Mouse (Mus musculus): ENCODE results near the gene Frmpd3. TPM values are rescaled to one million over a fixed set of nuclear protein-coding genes. Genes with fewer than 3 reads are reported as not detected.
"Not testable (repeated sequence)": the region's sequence is repeated elsewhere in the genome, so short reads cannot be mapped to it uniquely, and the experiment has no call there.

The Frmpd3 gene
- polyA plus RNA-seq (2012; rRNA removed) = 0.92 and 1.3 TPM in 2 replicates

DNA sequence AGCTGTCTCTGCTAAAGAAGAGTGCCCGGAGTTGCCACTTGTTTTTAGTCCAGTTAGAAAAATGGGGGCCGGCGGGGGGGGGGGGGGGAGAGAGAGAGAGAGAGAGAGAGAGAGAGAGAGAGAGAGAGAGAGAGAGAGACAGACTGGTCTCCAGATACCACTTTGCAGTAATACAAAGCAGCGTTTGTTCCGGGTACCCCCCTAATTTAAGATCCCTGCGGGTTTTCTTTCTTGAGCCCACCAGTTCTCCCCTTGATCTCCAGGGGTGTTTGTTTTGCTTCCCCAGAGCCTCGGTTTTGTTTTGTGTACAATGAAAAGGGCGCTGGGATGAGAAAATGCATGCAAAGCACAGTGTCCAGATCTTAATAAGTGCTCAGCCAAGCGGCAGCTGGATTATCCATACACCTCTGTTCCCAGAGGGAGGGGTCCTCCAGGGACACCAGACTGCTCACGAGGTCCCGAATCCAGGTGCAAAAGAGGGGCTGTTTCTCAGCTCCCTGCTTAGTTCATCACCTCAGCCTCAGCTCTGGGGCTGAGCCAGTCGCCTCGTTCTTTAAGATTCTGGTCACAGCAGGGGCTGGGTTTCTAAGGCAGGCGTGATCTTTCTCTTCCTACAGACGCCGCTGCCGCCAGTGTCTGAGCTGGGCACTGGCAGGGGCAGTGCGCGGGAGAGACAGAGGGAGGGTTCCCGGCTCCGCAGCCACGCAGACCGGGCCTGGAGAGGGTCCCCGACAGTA is at the start of gene Frmpd3:
Gene Frmpd3, plus strand, starts transcription at position 608 of the 737 bp plus-strand sequence.
- H3K27ac ChIP-seq (ENCODE audit: insufficient read depth, low read depth, low read length) = no peak within 1 kb of the TSS
- no peaks in the 10 kb centered on the region for H3K36me3 ChIP-seq (ENCODE audit: control insufficient read depth, insufficient read depth, low read length)
- no peak for TF ChIP-seq CTCF (conservative IDR thresholded peaks at IDR 0.05; ENCODE audit: insufficient read depth, insufficient read length, low read depth, low read length)
- no peak for TF ChIP-seq POLR2A (IDR thresholded peaks at IDR 0.05; ENCODE audit: low read depth, low read length)
- 3% methylated on average over 24 of the region's 24 CpGs for WGBS
- H3K4me3 ChIP-seq (ENCODE audit: insufficient read depth, low read depth, low read length) = peak within 1 kb of the TSS; percentile 41
- no peaks in the 10 kb centered on the region for H3K4me1 ChIP-seq (ENCODE audit: control insufficient read depth, insufficient read depth, low read length)
- no peak for DNase-seq
- H3K27me3 ChIP-seq (replicated peaks; ENCODE audit: control insufficient read depth, insufficient read depth, low read length) = no peaks in the 10 kb centered on the region; the same call in 1 of the 2 replicates

DNA sequence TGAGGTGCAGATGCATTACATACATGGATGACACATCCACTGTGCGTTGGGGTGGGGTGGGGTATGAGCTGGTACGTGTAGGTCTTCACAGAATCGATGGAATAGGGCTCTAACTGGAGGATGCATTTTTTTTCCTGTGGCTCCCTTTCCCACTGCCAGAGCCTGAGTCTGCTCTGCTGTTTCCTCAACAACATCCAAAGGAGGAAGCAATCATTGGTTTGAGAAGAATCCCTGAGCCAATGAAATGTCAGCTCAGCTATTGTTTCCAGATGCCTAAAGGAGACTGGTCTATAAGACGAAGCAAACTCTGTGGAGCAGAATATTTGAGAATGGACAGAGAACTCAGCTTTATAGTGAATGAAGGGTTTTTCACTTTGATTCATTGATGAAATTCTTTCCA is 38.3 kb upstream of the Frmpd3 start:
- no peak overlapping the region for H3K27ac ChIP-seq (ENCODE audit: insufficient read depth, low read depth, low read length)
- H3K4me3 ChIP-seq (ENCODE audit: insufficient read depth, low read depth, low read length) = no peak overlapping the region
- 69% methylated on average over 4 of the region's 4 CpGs for WGBS
- H3K36me3 ChIP-seq (ENCODE audit: control insufficient read depth, insufficient read depth, low read length) = no peaks in the 10 kb centered on the region
- no peaks in the 10 kb centered on the region for H3K27me3 ChIP-seq (replicated peaks; ENCODE audit: control insufficient read depth, insufficient read depth, low read length)
- no peak for TF ChIP-seq CTCF (conservative IDR thresholded peaks at IDR 0.05; ENCODE audit: insufficient read depth, insufficient read length, low read depth, low read length)
- no peak for TF ChIP-seq POLR2A (IDR thresholded peaks at IDR 0.05; ENCODE audit: low read depth, low read length)
- no peaks in the 10 kb centered on the region for H3K4me1 ChIP-seq (ENCODE audit: control insufficient read depth, insufficient read depth, low read length)
- DNase-seq = no peak

DNA sequence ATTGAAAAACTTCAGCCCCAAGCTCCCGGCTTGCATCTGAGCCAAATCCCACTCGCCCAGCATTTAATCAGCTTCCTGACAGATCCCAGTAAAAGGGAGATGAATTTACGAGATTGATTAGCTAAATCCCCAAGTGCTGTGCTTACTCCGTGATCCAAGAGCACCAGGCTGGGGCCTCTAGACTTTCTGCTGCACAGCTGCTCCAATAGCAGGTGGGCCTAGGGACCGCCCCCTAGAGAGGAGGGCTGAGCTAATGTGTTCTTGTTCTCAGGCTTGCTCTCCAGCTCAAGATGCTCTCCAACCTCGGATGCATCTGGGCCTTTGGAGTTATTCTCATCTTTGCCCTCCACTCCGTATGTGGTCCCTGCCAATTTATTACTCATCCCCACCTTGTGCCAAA is 36.4 kb upstream of the Frmpd3 start:
- WGBS = 47% methylated on average over 7 of the region's 7 CpGs
- Histone ChIP-seq H3K27me3 (replicated peaks; ENCODE audit: control insufficient read depth, insufficient read depth, low read length) (no peaks in the 10 kb centered on the region), H3K4me3 (ENCODE audit: insufficient read depth, low read depth, low read length) (no peak overlapping the region), H3K36me3 (ENCODE audit: control insufficient read depth, insufficient read depth, low read length) (no peaks in the 10 kb centered on the region), H3K4me1 (ENCODE audit: control insufficient read depth, insufficient read depth, low read length) (no peaks in the 10 kb centered on the region), H3K27ac (ENCODE audit: insufficient read depth, low read depth, low read length) (no peak overlapping the region)
- DNase-seq = no peak
- TF ChIP-seq POLR2A (IDR thresholded peaks at IDR 0.05; ENCODE audit: low read depth, low read length) (no peak), CTCF (conservative IDR thresholded peaks at IDR 0.05; ENCODE audit: insufficient read depth, insufficient read length, low read depth, low read length) (no peak)

DNA sequence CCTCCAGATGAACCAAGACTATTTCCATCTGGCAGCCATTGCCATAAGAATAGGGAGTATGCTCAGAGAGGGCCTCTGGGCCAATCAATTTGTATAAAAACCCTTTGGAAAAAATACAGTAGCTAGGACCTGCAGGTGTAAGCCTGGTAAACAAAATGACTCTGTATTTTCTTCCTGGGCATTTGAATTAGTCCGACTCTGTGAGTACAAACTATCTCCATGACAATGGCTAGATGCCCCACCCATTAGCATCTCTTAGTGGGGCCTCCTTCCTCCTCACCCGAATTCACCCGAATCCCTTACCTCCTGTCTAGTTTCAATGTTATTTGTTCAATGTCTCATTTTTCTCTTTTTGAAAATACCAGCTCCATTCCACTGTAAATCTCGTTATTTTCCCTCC is 24.1 kb upstream of the Frmpd3 start:
- DNase-seq = no peak
- Histone ChIP-seq H3K27ac (ENCODE audit: insufficient read depth, low read depth, low read length) (no peak overlapping the region), H3K36me3 (ENCODE audit: control insufficient read depth, insufficient read depth, low read length) (no peaks in the 10 kb centered on the region), H3K4me1 (ENCODE audit: control insufficient read depth, insufficient read depth, low read length) (peaks cover 7% of the 10 kb centered on the region; the same call in 1 of the 2 replicates), H3K27me3 (replicated peaks; ENCODE audit: control insufficient read depth, insufficient read depth, low read length) (no peaks in the 10 kb centered on the region), H3K4me3 (ENCODE audit: insufficient read depth, low read depth, low read length) (no peak overlapping the region)
- no peak for TF ChIP-seq POLR2A (IDR thresholded peaks at IDR 0.05; ENCODE audit: low read depth, low read length)
- TF ChIP-seq CTCF (conservative IDR thresholded peaks at IDR 0.05; ENCODE audit: insufficient read depth, insufficient read length, low read depth, low read length) = no peak
- WGBS = 74% methylated on average over 4 of the region's 4 CpGs

DNA sequence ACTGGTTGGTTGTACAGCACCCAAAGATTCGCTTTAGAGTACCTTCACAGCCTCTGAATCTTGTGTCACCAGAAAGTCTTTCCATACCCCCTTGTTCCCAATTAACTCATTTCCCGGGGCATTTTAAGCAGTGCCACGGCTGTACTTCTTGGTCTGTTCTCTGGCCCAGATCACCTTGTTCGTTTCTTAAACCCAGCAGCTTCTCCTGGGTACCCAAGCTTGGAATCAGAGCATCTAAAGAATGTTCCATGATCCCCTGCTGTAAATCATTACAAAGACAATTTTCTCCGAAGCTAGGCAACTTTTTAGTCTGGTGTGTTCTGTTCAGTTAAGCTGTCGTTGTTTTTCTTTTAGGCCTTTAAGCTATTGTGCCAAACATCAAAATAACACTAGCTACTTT is 22.9 kb upstream of the Frmpd3 start:
- 35% methylated on average over 6 of the region's 6 CpGs for WGBS
- Histone ChIP-seq H3K4me1 (ENCODE audit: control insufficient read depth, insufficient read depth, low read length) (peaks cover 7% of the 10 kb centered on the region; the same call in 1 of the 2 replicates), H3K27me3 (replicated peaks; ENCODE audit: control insufficient read depth, insufficient read depth, low read length) (no peaks in the 10 kb centered on the region), H3K27ac (ENCODE audit: insufficient read depth, low read depth, low read length) (peak overlapping the region; percentile 31; the same call in 1 of the 2 replicates), H3K4me3 (ENCODE audit: insufficient read depth, low read depth, low read length) (no peak overlapping the region), H3K36me3 (ENCODE audit: control insufficient read depth, insufficient read depth, low read length) (no peaks in the 10 kb centered on the region)
- DNase-seq = peak; percentile 70
- no peak for TF ChIP-seq CTCF (conservative IDR thresholded peaks at IDR 0.05; ENCODE audit: insufficient read depth, insufficient read length, low read depth, low read length)
- no peak for TF ChIP-seq POLR2A (IDR thresholded peaks at IDR 0.05; ENCODE audit: low read depth, low read length)

DNA sequence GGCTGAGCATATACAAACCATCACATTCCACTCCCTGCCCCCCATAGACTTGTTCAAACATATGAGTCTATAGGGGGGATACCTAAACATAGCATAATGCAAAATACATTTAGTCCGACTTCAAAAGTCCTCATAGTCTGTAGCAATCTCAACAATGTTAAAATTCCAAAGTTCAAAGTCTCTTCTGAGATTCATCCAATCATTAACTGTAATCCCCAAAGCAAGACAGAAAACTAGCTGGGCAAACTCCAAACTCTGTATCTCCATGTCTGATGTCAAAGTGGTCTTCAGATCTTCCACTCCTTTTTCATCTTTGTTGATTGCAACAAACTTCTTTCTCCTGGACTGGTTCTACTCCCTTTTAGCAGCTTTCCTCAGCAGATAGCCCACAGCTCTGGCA is 21.4 kb upstream of the Frmpd3 start:
- WGBS = 56% methylated on average over 1 of the region's 1 CpGs

DNA sequence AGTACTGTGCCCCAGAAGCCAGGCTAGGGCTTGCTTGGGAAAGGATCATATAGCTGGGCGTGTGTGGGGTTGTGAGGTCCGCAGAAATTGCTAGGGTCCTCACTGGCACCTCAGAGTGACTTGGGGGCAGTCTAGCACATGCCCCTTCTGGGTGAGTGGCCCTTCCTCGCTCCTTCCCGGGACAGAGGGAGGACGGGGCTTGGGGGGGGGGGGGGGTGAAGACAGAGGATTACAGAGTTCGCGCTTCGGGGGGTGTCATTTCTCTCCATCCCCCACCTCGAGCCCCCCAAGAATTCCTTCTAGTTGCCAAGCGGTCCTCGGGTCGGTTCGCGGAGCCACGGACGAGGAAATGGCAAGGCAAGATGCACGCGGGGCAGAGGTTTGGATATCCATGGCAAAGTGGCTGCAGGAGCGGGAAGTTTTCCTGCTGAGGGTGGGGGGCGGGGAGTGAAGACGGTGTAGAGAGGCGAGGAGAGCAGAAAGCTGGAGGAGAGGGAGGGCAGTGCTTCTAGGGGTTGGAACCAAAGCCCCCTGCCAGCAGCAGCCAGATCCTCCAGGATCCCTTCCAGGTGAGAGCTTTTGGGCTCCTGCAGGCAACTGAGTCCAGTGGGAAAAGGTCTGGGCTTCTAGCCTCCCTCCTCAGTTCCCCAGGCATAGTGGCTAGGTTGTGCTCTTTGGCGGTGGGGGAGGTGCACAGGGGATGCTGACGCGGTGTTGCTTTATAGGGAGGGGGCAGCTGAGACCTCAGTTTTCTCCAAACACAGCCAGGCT is 515 bp downstream of the Frmpd3 start:
- Histone ChIP-seq H3K27me3 (replicated peaks; ENCODE audit: control insufficient read depth, insufficient read depth, low read length) (no peaks in the 10 kb centered on the region; the same call in 1 of the 2 replicates), H3K4me3 (ENCODE audit: insufficient read depth, low read depth, low read length) (peak overlapping the region; percentile 41), H3K27ac (ENCODE audit: insufficient read depth, low read depth, low read length) (no peak overlapping the region), H3K4me1 (ENCODE audit: control insufficient read depth, insufficient read depth, low read length) (no peaks in the 10 kb centered on the region), H3K36me3 (ENCODE audit: control insufficient read depth, insufficient read depth, low read length) (no peaks in the 10 kb centered on the region)
- TF ChIP-seq POLR2A (IDR thresholded peaks at IDR 0.05; ENCODE audit: low read depth, low read length) = no peak
- no peak for TF ChIP-seq CTCF (conservative IDR thresholded peaks at IDR 0.05; ENCODE audit: insufficient read depth, insufficient read length, low read depth, low read length)
- no peak for DNase-seq
- 2% methylated on average over 22 of the region's 25 CpGs for WGBS

More for the DNA sequence above, 21.4 kb upstream of the Frmpd3 start:
- not testable (repeated sequence) for H3K4me3 ChIP-seq (ENCODE audit: insufficient read depth, low read depth, low read length); H3K27me3 ChIP-seq (replicated peaks; ENCODE audit: control insufficient read depth, insufficient read depth, low read length); H3K36me3 ChIP-seq (ENCODE audit: control insufficient read depth, insufficient read depth, low read length); H3K4me1 ChIP-seq (ENCODE audit: control insufficient read depth, insufficient read depth, low read length)
- peak overlapping the region; percentile 93 for H3K27ac ChIP-seq (ENCODE audit: insufficient read depth, low read depth, low read length)
- DNase-seq = peak; percentile 54
